Mouse (Mus musculus) thymus, postnatal 25 days (tissue): ENCODE results near the gene Rnf123.
"Not testable (repeated sequence)": the region's sequence is repeated elsewhere in the genome, so short reads cannot be mapped to it uniquely, and the experiment has no call there.

ENCODE experiments used
- DNase-seq: peaks from one replicate; pipeline ENCODE4 v3.0.0; 2022

The Rnf123 gene

DNA sequence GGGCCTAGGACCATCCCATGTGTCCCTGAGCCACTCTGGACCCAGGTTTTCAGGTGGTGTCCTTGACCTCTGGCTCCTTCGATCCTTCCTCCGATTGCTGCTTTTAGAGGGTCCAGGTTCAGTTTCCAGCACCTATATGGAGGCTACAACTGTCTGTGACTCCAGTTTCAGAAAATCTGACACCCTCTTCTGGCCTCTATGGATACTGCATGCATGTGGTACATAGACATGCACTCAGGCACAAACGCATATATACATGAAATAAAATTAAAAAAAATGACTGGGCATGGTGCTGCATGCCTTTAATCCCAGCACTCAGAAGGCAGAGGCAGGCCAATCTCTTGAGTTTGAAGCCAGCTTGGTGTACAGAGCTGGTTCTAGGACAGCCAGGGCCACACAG is 55.3 kb downstream of the Rnf123 start:
- DNase-seq: no peak

DNA sequence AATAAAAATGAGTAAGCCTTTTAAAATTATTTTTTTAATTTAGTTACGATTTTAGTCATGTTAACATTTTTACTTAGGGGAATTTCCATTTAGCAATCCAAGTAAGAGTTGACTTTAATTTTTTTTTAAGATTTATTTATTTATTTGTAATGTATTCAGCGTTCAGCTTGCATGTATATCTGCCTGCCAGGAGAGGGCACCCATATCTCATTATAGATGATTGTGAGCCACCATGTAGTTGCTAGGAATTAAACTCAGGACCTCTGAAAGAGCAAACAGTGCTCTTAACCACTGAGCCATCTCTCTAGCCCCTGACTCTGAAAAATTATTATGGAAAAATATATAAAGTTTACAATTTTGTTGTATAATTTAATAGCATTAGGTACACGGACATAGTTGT is 56.6 kb downstream of the Rnf123 start:
- DNase-seq: no peak

DNA sequence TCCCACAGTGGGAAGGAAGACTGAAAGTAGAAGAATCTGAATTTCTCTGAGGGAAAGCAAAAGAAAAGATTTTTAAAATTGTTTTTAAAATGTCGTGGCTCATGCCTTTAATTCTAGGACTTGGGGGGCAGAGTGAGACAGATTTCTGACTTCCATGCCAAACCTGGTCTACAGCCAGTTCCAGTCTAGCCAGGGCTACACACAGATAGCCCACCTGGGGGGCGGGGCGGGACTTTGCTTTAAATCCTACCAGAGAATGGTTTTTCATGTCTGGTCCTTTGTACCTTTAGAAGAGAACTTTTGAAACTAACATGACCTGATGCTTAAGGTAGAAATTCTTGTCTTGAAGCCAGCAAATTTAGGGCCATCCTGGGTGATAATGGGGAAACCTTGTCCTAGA is 59.9 kb downstream of the Rnf123 start:
- no peak for DNase-seq

DNA sequence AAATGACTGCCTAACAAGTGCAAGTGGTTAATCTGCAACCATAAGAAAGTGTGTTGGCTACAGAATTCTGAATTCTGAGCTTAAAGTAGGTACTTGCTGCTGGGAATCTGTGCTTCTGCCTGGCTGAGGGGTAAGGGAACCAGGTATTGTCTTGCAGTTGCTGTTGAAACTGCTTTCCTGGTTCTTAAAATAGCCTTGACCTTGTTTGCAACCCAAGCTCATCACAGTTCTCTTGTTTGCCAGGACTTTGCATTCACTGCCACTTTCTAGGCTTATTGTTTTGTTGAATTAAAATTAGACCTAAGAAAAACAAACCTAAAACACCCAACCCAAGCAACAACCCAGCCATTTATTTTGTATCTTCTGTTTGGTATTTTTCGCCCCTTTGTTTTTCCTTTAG is 62.4 kb downstream of the Rnf123 start:
- no peak for DNase-seq

DNA sequence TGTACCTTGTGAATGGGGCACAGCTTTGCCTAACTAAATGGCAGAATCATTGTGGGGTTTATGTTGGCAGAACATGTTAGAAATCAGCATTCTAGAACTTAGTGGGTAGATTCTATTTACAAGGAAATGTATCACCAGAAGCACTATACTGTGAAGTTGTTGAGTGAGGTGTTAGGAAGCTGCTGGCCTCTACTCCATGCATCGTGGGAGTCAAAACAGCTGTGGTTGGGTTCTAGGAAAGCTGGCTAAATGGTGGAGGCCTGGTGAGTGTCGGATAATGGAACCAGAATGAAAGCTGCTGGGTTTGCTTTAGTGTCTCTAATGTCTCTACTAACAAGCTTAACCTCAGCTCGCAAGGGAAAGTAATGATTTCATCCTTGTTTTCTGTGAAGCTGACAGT is 66.0 kb downstream of the Rnf123 start:
- no peak for DNase-seq

DNA sequence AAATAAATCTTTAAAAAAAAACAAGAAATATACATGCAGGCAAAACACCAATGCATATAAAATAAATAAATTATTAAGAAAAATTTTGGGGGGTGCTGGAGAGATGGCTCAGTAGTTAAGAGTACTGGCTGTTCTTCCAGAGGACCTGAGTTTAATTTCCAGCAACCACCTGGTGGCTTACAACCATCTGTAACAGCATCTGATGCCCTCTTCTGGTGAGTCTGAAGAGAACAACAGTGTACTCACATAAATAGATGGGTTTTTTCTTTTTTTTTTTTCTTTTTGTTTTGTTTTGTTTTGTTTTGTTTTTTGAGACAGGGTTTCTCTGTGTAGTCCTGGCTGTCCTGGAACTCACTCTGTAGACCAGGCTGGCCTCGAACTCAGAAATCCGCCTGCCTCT is 69.6 kb downstream of the Rnf123 start:
- not testable (repeated sequence) for DNase-seq

DNA sequence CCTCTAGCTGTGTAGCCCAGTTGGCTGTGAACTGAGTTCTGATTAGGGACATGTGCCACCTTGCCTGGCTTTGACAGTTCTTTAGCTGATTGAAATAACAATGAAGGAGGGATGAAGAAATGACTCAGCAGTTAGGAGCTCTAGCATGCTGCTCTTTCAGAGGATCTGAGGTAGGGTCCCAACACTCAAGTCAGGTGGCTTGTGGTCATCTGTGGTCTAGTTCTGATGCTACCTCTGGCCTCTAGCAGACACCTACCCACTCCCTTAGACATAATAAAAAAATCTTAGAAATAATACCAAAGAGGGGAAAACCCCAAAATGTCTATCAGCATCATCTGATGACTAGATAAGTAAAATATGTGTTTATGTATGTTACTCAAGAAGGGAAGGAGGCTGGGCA is 72.8 kb downstream of the Rnf123 start:
- no peak for DNase-seq

DNA sequence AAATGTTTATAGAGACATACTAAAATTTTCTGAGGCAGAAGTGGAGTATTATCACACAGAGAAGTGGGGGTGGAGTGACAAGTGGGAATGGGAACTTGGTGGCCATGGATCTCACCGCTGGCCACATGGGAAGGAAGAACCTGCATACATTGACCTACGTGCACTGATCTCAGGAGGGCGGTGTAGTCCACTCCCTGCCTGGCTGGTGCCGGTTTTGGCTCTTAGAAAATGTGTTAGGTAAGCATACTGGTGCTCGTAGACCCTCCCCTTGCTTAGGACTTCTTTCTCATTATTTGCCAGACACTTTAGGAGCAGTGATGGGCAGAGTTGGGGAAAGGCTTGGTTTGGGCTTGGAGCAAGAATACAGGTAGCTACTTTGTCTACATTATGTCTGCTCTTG is 75.1 kb downstream of the Rnf123 start:
- no peak for DNase-seq

DNA sequence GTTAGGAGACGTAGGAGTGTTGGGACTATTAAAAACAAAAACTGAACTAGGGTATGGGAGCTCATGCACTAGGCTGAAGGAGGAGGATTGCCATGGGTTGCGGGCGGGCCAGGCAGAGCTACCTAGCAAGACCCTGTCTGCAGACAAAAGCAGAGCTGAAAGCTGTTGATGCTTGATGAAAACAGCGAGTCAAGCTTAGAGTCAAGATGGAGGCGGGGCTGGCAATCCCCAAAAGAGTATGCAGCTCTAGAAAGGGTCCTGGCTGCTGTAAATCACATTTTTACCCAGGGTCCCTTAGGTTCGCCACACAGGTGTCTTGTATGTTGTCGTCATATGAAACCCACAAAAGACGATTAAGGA is 79.6 kb downstream of the Rnf123 start:
- peak; percentile 51 for DNase-seq

DNA sequence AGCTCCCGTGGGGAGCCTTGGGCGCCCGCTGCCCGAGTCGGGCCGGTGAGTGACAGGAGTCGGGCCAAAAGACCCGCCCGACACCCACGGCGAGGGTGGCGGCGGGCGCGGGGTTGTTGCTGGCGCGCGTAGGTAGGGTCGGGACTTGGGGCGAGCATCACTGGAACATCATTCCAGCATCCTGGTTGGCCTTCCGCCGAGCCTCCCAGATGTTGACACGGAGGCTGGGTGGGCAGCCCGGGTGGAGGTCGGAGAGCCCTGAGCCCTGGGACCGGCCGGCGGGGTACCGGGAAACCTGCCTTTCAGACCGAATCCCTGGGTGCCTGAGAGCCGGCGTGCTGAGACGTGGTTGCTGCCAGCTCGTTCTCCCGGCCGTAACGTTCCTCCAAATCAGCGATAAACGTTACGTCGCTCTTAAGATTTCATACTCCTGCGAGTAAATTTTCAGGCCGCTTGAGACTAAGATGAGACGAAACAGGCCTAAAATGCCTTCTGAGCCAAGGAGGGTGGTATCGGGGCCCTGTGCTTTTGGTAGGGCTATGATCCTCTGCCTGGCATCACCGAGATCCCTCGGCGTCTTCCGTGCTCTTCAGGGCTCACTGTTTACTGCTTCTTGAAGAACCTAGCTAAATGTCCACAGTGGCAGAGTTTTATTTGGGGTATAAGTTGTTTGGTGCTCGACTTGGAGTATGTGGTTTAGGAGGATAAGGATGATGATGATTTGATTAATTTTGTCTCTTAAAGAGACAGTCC is 80.2 kb downstream of the Rnf123 start:
- DNase-seq: no peak

DNA sequence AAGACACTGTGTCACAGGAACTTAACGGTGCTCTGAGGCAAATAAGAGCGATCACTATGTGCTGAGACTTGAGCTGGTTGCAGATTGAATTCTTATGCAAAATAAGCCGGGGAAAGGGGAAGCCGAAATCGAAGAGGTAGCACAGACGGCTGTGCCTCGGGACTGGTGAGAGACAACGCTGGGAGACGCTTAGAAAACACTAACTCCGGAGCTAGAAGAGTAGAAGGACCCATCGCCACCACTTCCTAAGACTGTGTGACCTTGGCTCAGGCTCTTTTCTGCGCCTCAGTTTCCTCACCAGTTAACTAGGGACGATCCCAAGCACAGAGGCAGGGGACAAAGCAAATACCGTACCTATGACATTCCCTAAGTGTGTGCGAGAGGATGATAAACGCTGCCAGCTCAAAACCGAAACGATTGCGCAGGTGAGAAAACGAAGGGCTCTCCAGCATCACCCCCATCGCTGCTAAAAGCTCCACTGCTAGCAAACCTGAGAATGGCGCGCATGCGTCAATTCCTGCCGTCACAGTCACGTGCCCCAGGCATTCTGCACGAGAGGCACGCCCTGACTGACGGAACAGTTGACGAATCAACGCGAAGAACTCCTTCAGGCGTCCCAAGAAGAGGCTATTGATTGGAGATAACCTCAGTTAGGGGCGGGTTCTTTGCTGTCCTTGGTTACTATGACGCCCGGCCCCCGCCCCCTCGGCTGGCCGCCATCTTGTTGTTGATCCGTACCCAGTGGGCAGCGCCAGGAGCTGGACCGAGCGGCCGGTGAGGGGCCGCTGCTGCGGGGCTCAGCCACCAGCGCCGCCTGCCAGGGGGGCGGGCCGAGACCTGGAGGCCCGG is 81.0 kb downstream of the Rnf123 start, which contains the start of gene Ip6k1:
TSS of gene Ip6k1 (plus strand) at position 580 of the 849 bp plus-strand sequence.
- DNase-seq: peak; percentile 100
